Mouse (Mus musculus) duodenum, adult 2 months (tissue): ENCODE results near the gene Casc3. TPM values are rescaled to one million over a fixed set of nuclear protein-coding genes. Genes with fewer than 3 reads are reported as not detected.

Experiments
- polyA plus RNA-seq: library from polyadenylated mRNA; depleted of rRNA; stranded (reverse); fragments of >200 nt; gene quantifications from 2 replicates; pipeline ENCODE4 v1.2.3, GENCODE M21; 2012; ENCODE audit warnings: low replicate concordance; rRNA removed

The Casc3 gene
- polyA plus RNA-seq = 18.0 and 20.3 TPM in 2 replicates

DNA sequence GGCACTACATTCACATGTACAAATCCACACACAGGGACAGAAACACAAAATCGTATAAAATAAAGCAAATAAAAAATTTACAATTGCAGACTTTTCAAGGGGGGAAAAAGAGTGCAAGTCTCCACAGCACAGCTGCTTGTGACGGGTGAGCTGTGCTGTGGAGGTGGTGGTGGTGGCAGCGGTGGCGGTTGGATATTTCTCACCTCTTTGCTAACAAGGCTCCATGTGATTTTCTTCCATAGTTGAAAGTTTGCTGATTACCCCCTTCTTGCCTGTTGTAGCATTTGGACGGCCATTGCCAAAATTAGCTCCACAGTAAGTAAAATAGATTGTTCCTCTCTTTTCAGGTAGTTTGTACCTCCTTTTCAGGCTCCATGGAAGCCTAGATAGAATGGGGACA is at the start of gene Casc3:
Gene Casc3, plus strand, starts transcription at position 301 of the 400 bp plus-strand sequence.

DNA sequence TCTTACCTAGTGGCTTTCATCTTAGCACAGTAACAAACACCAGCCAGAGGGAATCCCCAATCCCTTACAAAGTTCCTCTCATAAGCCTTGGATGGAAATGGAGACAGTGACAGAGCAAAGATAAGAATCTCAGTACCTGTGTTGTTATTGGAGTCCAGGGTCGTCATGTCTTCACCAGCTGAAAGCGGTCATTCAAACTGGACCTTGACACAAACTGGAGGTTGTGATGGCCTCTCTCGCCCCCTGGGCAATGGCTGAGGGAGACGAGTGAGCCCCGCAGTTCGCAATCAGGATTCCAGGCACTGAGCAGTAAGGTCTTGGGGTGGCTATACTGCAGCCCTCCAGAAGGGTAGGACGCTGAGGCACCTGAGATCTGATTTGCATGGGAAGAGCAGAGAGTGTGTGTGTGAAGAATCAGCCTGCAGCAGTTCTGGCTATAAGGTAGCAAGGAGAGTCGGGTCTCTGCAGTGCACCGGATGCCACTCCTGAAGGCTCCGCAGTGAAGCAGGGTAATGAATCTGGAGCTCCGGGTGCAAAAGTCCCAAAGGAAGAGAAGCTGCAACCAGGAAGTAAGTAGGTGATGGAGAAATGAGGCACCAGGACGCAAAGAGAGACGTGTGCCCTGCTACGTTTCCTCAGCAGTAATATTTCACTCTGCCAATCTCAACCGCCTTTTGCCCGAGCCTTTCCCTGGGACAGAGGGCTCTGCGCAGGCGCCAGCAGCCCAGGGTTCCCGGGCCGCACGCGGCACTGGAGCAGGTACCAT is 29.9 kb upstream of the Casc3 start, which contains the start of gene Nr1d1:
Gene Nr1d1, minus strand, starts transcription at position 752 of the 766 bp plus-strand sequence.

DNA sequence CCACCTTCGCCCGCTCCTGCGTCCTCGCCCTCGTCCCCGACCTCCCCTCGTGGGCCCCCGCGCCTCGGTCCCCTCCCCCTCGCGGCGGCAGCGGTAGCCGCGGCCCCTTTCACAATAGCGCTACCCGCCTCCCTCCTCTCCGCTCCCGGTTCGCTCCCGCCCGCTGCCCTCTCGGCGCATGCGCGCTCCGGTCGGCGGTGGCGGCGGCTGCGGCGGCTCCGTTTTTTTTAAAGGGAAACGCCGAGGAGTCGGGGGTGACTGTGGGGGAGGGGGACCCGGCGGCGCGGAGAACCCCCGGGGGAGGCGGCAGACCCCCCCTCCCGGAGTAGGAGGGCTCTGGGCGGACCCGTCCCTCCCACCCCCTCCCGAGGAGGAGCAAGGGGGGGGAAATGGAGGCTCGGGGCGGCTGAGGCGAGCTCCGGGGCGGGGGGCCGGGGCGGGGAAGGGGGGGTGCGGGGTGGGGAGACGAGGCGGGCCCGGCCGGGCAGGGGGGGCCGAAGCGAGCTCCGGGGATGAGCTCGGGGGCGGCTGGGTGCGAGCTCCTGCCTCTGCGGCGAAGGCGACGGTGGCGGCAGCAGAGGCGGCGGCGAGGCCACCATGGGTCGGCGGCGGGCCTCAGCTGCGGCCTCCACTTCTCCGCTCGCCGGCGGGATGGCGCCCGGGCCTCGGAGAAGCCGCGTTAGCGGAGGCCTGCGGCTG is 9.5 kb upstream of the Casc3 start, which contains the start of gene Msl1:
Gene Msl1, plus strand, starts transcription at position 502 of the 699 bp plus-strand sequence.

DNA sequence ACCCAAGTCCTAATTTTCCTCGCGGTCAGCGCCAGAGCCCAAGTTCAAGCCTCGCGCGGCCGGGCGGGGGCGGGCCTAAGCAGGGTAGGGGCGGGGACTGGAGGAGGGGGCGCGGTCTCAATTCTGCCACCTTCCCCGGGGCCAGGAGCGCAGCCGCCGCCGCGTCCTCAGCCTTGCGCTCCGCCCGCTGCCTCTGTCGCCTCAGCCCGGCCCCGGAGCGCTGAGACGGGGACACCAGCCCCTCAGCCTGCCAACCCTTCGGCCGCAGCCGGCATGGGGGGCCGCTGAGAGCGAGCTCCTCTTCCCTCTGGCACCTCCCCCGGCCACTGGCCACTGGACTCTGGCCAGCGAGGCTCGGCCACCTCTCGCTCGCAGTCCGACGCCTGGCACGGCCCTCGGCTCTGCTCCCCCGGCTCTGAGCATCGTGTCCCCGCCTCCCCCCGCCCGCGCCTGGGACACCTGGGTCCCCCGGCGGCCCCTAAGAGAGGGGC is 32.0 kb downstream of the Casc3 start, which contains the start of gene Rapgefl1:
Gene Rapgefl1, plus strand, starts transcription at position 135 of the 491 bp plus-strand sequence.

DNA sequence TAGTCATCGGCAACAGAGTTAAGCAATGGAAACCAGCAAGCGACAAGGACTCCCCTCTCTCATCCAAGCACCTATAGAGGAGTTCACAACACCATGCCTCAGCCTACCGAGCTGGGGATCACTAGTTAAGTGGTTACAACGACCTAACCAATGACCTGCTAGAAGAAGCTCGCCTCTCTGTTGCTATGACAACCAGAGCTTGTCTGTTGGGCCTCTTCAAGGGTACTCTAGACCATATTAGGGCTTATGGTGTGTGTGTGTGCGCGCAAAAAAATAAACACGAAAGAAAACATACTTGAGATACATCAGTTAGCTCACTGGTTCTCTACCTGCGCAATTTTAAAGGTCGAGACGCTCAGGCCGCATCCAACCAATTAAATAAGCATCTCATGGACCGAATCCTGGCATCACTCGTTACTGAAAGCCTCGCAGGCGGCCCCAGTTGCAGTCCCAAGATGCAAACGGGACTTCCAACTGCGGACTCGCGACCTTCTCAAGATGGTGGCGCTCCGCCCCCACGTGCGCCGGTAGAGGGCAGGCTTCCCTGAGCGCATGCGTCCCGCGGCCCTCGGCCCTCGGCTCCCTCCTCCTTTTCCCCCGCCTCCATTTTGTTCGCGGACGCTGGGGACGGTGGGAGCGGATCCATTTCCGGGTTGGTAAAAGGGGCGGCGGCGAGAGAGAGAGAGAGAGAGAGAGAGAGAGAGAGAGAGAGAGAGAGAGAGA is 58.5 kb downstream of the Casc3 start, which contains the start of gene Wipf2:
Gene Wipf2, plus strand, starts transcription at position 611 of the 723 bp plus-strand sequence.

Other genes starting within 250 kb of the Casc3 start
- 58.2 and 142 TPM in 2 replicates for gene Ormdl3, start 217.5 kb upstream of the Casc3 start, polyA plus RNA-seq
- not detected in 2 replicates for gene Lrrc3c, start 206.6 kb upstream of the Casc3 start, polyA plus RNA-seq
- not detected in 2 replicates for gene Gm12355, start 179.2 kb upstream of the Casc3 start, polyA plus RNA-seq
- gene Gsdma3, start 178.5 kb upstream of the Casc3 start, polyA plus RNA-seq = not detected in 2 replicates
- 0.38 and 44.1 TPM in 2 replicates for gene Gsdma2, start 158.1 kb upstream of the Casc3 start, polyA plus RNA-seq
- 0.23 and 0.46 TPM in 2 replicates for gene Gsdma, start 140.6 kb upstream of the Casc3 start, polyA plus RNA-seq
- gene Psmd3, start 122.4 kb upstream of the Casc3 start, polyA plus RNA-seq = 152 and 167 TPM in 2 replicates
- gene Csf3, start 103.6 kb upstream of the Casc3 start, polyA plus RNA-seq = 0.13 TPM in 1 of 2 replicates, not detected in the other
- 51.4 and 68.3 TPM in 2 replicates for gene Med24, start 75.5 kb upstream of the Casc3 start, polyA plus RNA-seq
- gene Thra, start 64.3 kb upstream of the Casc3 start, polyA plus RNA-seq = 78.1 and 149 TPM in 2 replicates
- gene Nr1d1, start 29.6 kb upstream of the Casc3 start, polyA plus RNA-seq = 91.9 and 211 TPM in 2 replicates
- gene Msl1, start 9.4 kb upstream of the Casc3 start, polyA plus RNA-seq = 24.9 and 48.0 TPM in 2 replicates
- gene Rapgefl1, start 31.9 kb downstream of the Casc3 start, polyA plus RNA-seq = 25.4 and 30.7 TPM in 2 replicates
- gene Wipf2, start 58.7 kb downstream of the Casc3 start, polyA plus RNA-seq = 10.8 and 18.0 TPM in 2 replicates
- 0.12 and 0.36 TPM in 2 replicates for gene Cdc6, start 102.9 kb downstream of the Casc3 start, polyA plus RNA-seq
- 39.4 and 56.7 TPM in 2 replicates for gene Rara, start 122.9 kb downstream of the Casc3 start, polyA plus RNA-seq
- 3.4 and 7.4 TPM in 2 replicates for gene Gjd3, start 178.1 kb downstream of the Casc3 start, polyA plus RNA-seq
- gene Top2a, start 219.3 kb downstream of the Casc3 start, polyA plus RNA-seq = 2.1 and 3.1 TPM in 2 replicates
- 112 and 133 TPM in 2 replicates for gene Igfbp4, start 236.3 kb downstream of the Casc3 start, polyA plus RNA-seq